Mouse (Mus musculus) liver, adult 2 months (tissue): Measurements from ENCODE around the gene Ovol2.

Experiments used
- CTCF ChIP-seq: fragments of 200-500 bp; IDR thresholded peaks from 2 replicates; pipeline ENCODE4 v1.5.1; 2011; ENCODE audit warnings: low read depth, low read length, control low read depth
- POLR2A ChIP-seq: fragments of 200-500 bp; IDR thresholded peaks from 2 replicates; pipeline ENCODE4 v1.6.1; 2011; ENCODE audit warnings: low read length, control low read depth; ENCODE audit not compliant: insufficient read depth; ENCODE audit errors: extremely low read depth

DNA sequence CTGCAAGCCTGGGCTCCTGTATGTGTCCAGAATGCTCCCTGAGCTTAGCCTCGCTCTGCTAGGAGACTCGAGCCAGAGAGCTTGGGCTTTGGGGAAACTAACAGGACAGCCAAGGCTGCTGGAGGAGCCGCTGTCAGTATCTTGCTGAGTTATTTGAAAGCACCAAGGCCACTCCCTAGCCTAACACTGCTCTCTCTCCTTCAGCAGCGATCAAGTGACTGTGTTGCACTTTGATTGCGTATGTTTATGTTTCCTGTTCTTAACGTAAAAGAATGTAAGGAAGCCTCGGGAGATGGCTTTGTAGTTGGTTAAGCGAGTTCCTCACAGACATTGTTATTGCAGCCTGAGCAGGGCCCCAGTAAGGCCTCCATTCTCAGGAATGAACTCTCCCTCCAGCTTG, 57.2 kb downstream of the Ovol2 start:
- TF ChIP-seq POLR2A = no peak
- TF ChIP-seq CTCF = no peak
